Mouse (Mus musculus) hematopoietic stem cell, adult 5-6 weeks (primary cell): ENCODE measurements at regions not wholly inside any gene's neighbourhood (a gene's known extent, or its start where the extent isn't known, plus 50 kb on each side); places are given as distances from the start of the nearest gene placed in this dataset.

Experiments used
- ATAC-seq, 2 experiments: fragments of 125-278 bp in 1 of 2; replicated peaks in 1 of 2; 2 replicates each; pipeline ENCODE4 v1.8.0; 2016 to 2017; ENCODE audit warnings: inconsistent platforms in 2 of 2, mild to moderate bottlenecking in 2 of 2, moderate number of reproducible peaks in 2 of 2, low read depth in 1 of 2, moderate TSS enrichment in 1 of 2; ENCODE audit not compliant: low FRiP score in 2 of 2, poor library complexity in 2 of 2, severe bottlenecking in 2 of 2, insufficient read depth in 1 of 2, low TSS enrichment in 1 of 2

DNA sequence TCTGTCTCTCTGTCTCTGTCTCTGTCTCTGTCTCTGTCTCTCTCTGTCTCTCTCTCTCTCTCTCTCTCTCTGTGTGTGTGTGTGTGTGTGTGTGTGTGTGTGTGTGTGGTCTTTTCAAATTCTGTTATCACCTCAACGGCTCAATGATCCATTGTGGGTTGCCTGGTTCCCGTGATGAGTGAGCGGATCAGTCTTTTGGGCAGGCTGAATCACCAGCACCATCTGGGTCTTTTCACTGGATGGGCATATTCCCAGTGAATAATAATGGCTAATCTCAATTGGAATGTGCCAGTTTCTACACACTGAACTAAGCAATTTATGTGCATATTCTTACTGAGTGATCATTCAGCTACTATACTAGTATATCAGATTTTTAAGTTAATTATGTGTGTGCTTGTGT, 216.4 kb downstream of the Lmx1a start:
- ATAC-seq: no peak

DNA sequence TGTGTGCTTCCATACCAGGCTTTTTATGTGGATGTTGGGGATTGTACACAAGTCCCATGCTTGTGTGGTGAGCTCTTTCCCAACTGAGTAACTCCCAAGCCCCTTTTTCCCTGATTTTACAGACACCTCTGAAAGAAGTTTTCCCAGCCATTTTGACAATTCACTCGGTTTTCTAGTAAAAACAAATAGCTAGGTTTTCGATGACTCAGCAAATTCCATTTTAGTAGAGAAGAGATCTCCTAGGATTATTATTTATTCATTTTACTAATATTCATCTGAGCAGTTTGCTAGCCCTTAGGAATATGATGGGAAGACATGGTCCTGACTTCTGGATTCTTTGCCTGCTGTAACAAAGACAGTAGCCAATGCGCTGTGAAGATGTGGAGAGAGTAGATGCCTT, 223.0 kb downstream of the Lmx1a start:
- no peak for ATAC-seq

- ATAC-seq: peak; percentile 64 to 82; a peak in 3 of 4 replicates
Measured at GRCm38 (mm10) chr1:167914982-167915561, 226.0 kb downstream of the Lmx1a start.

GRCm38 (mm10) chr1:167915578-167916275, 226.7 kb downstream of the Lmx1a start:
- ATAC-seq: no peak

- ATAC-seq: no peak
Measured at GRCm38 (mm10) chr1:167922917-167923316, 233.9 kb downstream of the Lmx1a start.

DNA sequence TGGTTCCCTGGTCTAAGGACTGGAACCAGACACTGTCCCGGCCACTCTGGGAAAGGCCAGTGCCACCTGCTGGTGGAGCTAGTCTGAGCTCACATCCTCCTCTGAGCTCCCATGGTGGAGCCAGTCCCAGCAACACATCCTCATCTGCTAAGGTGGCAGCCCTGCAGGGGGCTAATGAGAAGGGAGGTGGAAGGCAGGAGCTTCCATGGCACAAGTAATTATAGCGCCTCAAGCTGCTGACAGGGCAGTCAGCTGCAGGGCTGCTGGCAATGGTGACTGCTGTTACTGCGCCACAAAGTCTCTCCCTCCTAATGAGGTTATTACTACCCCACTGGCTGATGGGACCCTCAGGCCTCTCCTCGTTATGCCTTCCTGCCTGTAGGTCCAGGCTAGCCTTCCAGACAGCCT, 239.0 kb downstream of the Lmx1a start:
- ATAC-seq: no peak; a peak in 1 of 4 replicates

GRCm38 (mm10) chr1:167929729-167930341, 240.8 kb downstream of the Lmx1a start:
- peak; percentile 48 to 51; a peak in 3 of 4 replicates for ATAC-seq

GRCm38 (mm10) chr1:167932088-167932487, 243.1 kb downstream of the Lmx1a start:
- peak in 1 of 2 experiments; percentile 40; a peak in 1 of 4 replicates for ATAC-seq

GRCm38 (mm10) chr1:167936726-167937125, 247.7 kb downstream of the Lmx1a start:
- ATAC-seq: no peak

- no peak for ATAC-seq
Measured at GRCm38 (mm10) chr1:167938176-167938575, 249.1 kb downstream of the Lmx1a start.

DNA sequence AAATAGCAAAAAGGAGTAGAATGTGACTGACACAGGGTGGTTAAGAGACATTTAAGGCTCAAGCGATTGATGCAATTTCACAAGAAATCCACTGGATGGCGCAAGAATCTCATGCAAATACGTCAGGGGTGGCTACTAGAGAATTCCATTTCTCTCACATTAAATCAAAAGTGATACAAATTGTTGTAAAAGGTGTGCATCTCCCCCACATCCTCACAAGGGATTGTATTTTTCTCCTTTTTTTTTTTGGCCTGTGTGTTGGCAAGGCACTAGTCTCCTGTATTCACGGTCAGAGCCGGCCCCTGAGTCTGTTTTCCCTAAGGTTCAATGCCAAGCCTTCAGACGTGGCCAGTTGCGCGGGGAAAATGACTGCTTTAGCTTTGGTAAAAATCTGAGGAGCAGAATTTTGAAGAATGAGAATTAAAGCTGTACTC, 253.0 kb downstream of the Lmx1a start:
- ATAC-seq: peak in 1 of 2 experiments; percentile 27; a peak in 1 of 4 replicates

GRCm38 (mm10) chr1:167943121-167943520, 254.1 kb downstream of the Lmx1a start:
- ATAC-seq: no peak

- ATAC-seq: no peak
Measured at GRCm38 (mm10) chr1:167945615-167946252, 256.7 kb downstream of the Lmx1a start.

DNA sequence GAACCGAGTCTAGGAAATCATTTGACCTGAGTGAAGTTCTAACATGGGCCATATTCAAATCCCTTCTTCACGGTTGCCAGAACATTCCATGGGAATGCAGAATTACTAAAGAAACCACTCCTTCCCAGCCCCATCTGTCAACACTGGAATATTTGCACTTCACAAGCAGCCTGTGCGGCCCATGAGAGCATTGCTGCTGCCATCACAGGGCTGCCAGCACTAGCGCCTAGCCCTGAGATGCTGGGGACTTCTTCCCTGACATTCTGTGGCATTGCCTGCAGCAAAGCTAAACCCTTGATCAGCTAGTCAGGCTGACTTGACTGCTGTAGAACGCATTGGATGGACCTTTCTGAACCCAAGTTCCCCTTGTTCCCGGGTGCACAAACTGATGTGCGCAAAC, 258.8 kb downstream of the Lmx1a start:
- no peak for ATAC-seq

- no peak for ATAC-seq
Measured at GRCm38 (mm10) chr1:167951717-167952116, 262.7 kb downstream of the Lmx1a start.

DNA sequence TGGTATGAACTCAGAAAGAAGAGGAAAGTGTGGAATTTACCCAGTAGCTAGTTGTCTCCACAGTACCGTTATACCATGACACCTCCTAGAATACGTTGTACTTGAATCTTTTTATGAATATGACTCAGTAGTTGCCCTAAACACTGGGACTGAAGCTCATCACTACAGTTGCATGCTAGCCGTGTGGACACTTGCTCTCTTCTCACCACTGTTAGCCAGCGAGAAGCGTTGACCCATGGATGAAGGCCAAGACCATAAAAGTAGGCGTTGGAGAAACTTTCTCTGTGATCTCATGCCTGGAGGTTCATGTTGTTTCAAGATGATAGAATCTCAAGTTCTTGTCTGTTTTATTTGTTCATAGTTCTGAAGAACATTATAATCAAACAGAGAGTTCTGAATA, 269.5 kb downstream of the Lmx1a start:
- ATAC-seq: no peak

DNA sequence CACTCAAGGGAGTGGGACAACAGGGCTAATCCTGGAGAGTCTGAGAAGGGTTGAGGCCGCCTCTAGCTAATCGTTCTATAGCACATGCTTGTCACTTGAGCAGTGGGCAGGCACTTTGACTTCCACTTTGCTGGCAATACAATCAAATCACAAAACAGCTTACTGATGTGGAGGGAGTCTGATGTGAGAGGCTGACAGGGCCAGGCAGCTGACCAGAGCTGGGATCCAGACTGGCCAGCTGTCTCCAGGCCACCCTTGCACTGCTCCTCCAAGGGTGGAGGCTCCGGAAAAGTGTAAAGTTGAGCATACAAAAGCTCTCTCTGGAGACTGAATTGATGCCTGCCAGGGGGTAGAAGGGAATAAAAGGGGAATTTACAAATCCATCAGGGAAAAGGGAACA, 280.5 kb downstream of the Lmx1a start:
- ATAC-seq: no peak

DNA sequence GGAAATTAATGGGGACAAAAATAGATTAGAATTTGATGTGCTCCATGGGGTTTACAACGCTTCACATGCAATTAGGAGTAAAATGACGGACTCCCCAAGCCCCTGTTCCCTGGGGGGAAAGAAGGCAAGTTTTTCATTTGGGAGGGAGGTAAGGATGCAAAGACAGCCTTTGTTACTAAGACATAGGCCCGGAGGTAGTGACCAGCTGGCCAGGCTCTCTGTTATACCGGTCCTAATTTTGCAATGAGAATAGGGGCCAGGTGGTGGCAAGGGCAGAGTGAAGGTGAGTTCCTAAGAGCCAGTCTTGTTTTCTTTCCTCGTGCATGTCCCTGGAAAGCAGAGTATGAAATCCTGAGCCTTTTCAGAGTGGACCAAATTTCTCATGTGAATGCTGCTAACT, 280.9 kb downstream of the Lmx1a start:
- ATAC-seq: no peak
